Mouse (Mus musculus): Measurements from ENCODE around the gene Gdf3. TPM values are rescaled to one million over a fixed set of nuclear protein-coding genes. Genes with fewer than 3 reads are reported as not detected.

The Gdf3 gene
- polyA plus RNA-seq, 1 experiment from 2014 or later = 0.13 TPM

DNA sequence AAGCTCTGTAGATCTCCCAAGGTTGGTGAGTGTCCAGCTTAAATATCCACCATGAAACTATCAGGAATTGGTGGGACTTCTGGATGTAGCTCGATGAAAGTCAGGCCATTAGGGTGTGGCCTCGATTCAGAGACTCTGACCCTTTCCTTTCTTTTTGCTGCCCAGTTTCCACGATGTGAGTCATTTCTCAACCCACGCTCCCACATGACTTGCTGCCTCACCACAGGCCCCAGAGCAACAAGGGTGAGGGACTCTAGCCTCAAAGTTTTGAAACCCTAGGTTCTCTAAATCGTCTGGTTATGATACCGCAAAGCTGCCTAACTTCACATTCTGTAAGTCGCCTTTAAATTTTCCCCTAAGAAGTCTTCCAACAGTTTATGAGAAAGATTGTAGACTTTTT is 25.4 kb upstream of the Gdf3 start:
- no peaks in the 10 kb centered on the region for H3K36me3 ChIP-seq (ENCODE audit: control insufficient read depth, insufficient read depth, low read length)
- no peaks in the 10 kb centered on the region for H3K9me3 ChIP-seq (ENCODE audit: control insufficient read depth, low read length)
- DNase-seq (no peak), ATAC-seq (ENCODE audit: low FRiP score, low TSS enrichment) (no peak)
- no peak overlapping the region for H3K9ac ChIP-seq (replicated peaks; ENCODE audit: low read length)
- no peak overlapping the region for H3K4me3 ChIP-seq (replicated peaks; ENCODE audit: low read depth, low read length)
- WGBS = 91% methylated on average over 7 of the region's 7 CpGs
- H3K4me1 ChIP-seq (ENCODE audit: control insufficient read depth, insufficient read depth, low read length) = no peaks in the 10 kb centered on the region
- no peak overlapping the region for H3K4me2 ChIP-seq (ENCODE audit: low read length)
- H3K27me3 ChIP-seq (ENCODE audit: control insufficient read depth, insufficient read depth, low read length) = no peaks in the 10 kb centered on the region
- no peak overlapping the region for H3K27ac ChIP-seq (replicated peaks; ENCODE audit: low read depth, low read length)

DNA sequence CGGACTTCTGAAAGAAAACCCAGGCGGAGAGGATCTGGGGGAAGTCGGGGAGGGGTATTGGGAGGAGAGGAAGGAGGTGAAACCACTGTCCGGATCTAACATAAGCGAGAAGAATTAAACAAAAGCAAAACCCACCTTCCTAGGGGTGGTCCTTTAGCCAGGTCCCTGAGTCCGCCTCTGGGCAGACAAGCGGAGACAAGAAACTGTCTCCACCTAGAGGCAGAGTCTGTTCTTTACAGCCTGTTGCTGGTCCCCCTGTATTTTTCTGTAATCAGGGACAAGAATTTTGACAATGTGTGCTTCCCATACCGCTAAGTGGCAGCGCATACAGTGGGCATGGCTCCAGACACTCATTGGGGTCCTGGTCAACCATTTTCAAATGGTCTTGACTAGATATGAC is 23.5 kb upstream of the Gdf3 start:
- Histone ChIP-seq H3K9ac (replicated peaks; ENCODE audit: low read length) (no peak overlapping the region), H3K4me1 (ENCODE audit: control insufficient read depth, insufficient read depth, low read length) (no peaks in the 10 kb centered on the region), H3K4me2 (ENCODE audit: low read length) (no peak overlapping the region), H3K27me3 (ENCODE audit: control insufficient read depth, insufficient read depth, low read length) (no peaks in the 10 kb centered on the region), H3K36me3 (ENCODE audit: control insufficient read depth, insufficient read depth, low read length) (no peaks in the 10 kb centered on the region), H3K9me3 (ENCODE audit: control insufficient read depth, low read length) (no peaks in the 10 kb centered on the region), H3K27ac (replicated peaks; ENCODE audit: low read depth, low read length) (no peak overlapping the region), H3K4me3 (replicated peaks; ENCODE audit: low read depth, low read length) (no peak overlapping the region)
- 64% methylated on average over 9 of the region's 9 CpGs for WGBS
- ATAC-seq (ENCODE audit: low FRiP score, low TSS enrichment) = no peak
- DNase-seq = no peak

DNA sequence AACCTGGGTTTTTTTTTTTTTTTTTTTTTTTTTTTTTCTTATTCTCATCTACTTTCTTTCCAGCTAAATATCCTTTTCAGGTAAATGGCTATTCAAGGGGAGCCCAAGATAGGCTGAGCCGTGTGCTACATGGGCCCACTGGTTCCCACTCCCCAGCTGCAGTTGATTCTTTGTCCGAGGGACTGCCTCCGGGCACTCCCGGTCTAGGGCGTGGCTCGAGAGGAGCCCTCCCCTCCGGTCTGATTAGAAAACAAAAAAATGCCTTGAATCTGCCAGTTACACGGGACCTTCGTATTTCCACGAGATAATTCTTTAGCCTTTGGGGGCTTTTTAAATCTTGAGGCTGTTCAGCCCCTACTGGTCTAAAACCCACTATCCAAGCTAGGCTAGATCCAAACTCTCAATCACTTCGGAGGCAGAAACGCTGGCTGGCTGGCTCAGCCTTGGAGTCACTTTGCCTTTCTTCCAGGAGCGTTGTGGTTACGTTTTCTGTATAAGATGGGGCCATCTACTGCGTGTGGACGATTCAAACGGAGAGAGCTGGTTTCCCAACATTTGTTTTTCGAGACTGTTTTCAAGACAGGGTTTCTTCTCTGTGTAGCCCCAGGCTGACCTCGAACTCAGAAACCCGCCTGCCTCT is 17.7 kb upstream of the Gdf3 start:
- 0 out of 2 replicates have a peak overlapping the region, but pooled peaks have one; percentile 11 for H3K4me2 ChIP-seq (ENCODE audit: low read length)
- DNase-seq (no peak), ATAC-seq (ENCODE audit: low FRiP score, low TSS enrichment) (no peak)
- no peaks in the 10 kb centered on the region for H3K9me3 ChIP-seq (ENCODE audit: control insufficient read depth, low read length)
- H3K36me3 ChIP-seq (ENCODE audit: control insufficient read depth, insufficient read depth, low read length) = no peaks in the 10 kb centered on the region
- 53% methylated on average over 20 of the region's 20 CpGs for WGBS
- no peaks in the 10 kb centered on the region for H3K4me1 ChIP-seq (ENCODE audit: control insufficient read depth, insufficient read depth, low read length)
- H3K4me3 ChIP-seq (replicated peaks; ENCODE audit: low read depth, low read length) = no peak overlapping the region
- no peaks in the 10 kb centered on the region for H3K27me3 ChIP-seq (ENCODE audit: control insufficient read depth, insufficient read depth, low read length)
- no peak overlapping the region for H3K27ac ChIP-seq (replicated peaks; ENCODE audit: low read depth, low read length)
- H3K9ac ChIP-seq (replicated peaks; ENCODE audit: low read length) = no peak overlapping the region

DNA sequence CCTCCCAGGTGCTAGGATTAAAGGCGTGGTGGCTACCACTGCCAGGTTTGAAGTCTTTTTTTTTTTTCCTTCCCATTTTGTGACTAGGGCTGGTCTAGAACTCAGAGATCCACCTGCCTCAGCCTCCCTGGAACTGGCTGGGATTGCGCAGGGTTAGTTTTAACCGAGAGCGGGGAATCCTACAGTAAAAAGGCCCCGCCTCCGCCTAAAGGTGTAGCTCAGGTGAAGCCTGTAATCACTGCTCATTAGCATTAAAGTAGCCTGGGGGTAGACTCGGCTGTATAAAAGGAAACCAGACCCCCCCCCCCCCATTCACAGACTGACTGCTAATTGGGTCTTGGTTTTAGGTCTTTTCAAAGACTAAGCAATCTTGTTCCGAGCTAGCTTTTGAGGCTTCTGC is 16.2 kb upstream of the Gdf3 start, which contains the start of gene Dppa3:
Dppa3 (plus strand) TSS at position 301 of the 400 bp plus-strand sequence.
- no peaks in the 10 kb centered on the region for H3K4me1 ChIP-seq (ENCODE audit: control insufficient read depth, insufficient read depth, low read length)
- no peak within 1 kb of the TSS for H3K4me2 ChIP-seq (ENCODE audit: low read length)
- WGBS = 95% methylated on average over 8 of the region's 8 CpGs
- H3K27ac ChIP-seq (replicated peaks; ENCODE audit: low read depth, low read length) = no peak within 1 kb of the TSS
- no peak within 1 kb of the TSS for H3K4me3 ChIP-seq (replicated peaks; ENCODE audit: low read depth, low read length)
- DNase-seq = no peak
- no peaks in the 10 kb centered on the region for H3K27me3 ChIP-seq (ENCODE audit: control insufficient read depth, insufficient read depth, low read length)
- H3K36me3 ChIP-seq (ENCODE audit: control insufficient read depth, insufficient read depth, low read length) = no peaks in the 10 kb centered on the region
- no peaks in the 10 kb centered on the region for H3K9me3 ChIP-seq (ENCODE audit: control insufficient read depth, low read length)
- ATAC-seq (ENCODE audit: low FRiP score, low TSS enrichment) = no peak
- H3K9ac ChIP-seq (replicated peaks; ENCODE audit: low read length) = no peak within 1 kb of the TSS

DNA sequence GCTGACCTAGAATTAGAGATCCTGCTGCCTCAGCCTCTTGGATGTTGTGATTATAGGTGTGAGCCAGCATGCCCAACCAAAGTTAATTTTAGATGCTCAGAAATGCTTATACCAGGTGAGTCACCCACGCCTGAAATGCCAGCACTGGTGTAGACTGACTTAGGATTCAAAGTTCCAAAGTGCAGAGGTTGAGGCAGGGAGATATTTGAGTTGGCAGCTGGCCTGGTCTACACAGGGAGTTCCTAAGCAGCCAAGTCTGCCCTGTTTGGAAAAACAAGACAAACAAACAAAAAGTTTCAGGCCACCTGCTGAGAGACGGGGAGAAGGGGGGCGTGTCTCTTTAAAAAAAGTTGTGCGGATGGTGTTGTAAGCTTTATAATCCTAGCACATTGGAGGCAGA is 15.3 kb upstream of the Gdf3 start:
- no peaks in the 10 kb centered on the region for H3K4me1 ChIP-seq (ENCODE audit: control insufficient read depth, insufficient read depth, low read length)
- no peak overlapping the region for H3K27ac ChIP-seq (replicated peaks; ENCODE audit: low read depth, low read length)
- DNase-seq = no peak
- no peak overlapping the region for H3K9ac ChIP-seq (replicated peaks; ENCODE audit: low read length)
- H3K36me3 ChIP-seq (ENCODE audit: control insufficient read depth, insufficient read depth, low read length) = no peaks in the 10 kb centered on the region
- WGBS = 88% methylated on average over 4 of the region's 4 CpGs
- H3K4me3 ChIP-seq (replicated peaks; ENCODE audit: low read depth, low read length) = no peak overlapping the region
- no peak overlapping the region for H3K4me2 ChIP-seq (ENCODE audit: low read length)
- ATAC-seq (ENCODE audit: low FRiP score, low TSS enrichment) = no peak
- no peaks in the 10 kb centered on the region for H3K27me3 ChIP-seq (ENCODE audit: control insufficient read depth, insufficient read depth, low read length)
- no peaks in the 10 kb centered on the region for H3K9me3 ChIP-seq (ENCODE audit: control insufficient read depth, low read length)

DNA sequence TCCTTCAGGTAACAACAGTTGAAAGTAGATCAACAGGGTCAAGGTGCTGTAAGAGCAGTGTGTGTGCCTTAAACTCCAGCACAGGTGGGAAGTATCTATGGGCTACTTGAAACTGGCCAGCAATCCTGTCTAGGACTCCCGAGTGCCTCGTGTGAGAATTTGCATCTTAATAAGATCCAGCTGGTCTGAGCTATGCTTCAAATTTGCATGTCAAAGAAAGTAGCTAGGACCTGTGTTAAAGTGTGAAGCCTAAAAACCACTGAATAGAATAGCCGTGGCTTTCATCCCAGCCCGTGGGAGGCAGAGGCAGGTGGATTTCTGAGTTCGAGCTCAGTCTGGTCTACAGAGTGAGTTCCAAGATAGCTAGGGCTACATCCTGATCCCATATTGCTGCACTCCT is 14.6 kb upstream of the Gdf3 start:
- H3K4me1 ChIP-seq (ENCODE audit: control insufficient read depth, insufficient read depth, low read length) = no peaks in the 10 kb centered on the region
- no peak overlapping the region for H3K27ac ChIP-seq (replicated peaks; ENCODE audit: low read depth, low read length)
- H3K9ac ChIP-seq (replicated peaks; ENCODE audit: low read length) = no peak overlapping the region
- H3K4me2 ChIP-seq (ENCODE audit: low read length) = no peak overlapping the region
- H3K9me3 ChIP-seq (ENCODE audit: control insufficient read depth, low read length) = no peaks in the 10 kb centered on the region
- no peaks in the 10 kb centered on the region for H3K27me3 ChIP-seq (ENCODE audit: control insufficient read depth, insufficient read depth, low read length)
- no peak overlapping the region for H3K4me3 ChIP-seq (replicated peaks; ENCODE audit: low read depth, low read length)
- DNase-seq = no peak
- no peaks in the 10 kb centered on the region for H3K36me3 ChIP-seq (ENCODE audit: control insufficient read depth, insufficient read depth, low read length)
- ATAC-seq (ENCODE audit: low FRiP score, low TSS enrichment) = no peak
- WGBS = 29% methylated on average over 5 of the region's 5 CpGs

DNA sequence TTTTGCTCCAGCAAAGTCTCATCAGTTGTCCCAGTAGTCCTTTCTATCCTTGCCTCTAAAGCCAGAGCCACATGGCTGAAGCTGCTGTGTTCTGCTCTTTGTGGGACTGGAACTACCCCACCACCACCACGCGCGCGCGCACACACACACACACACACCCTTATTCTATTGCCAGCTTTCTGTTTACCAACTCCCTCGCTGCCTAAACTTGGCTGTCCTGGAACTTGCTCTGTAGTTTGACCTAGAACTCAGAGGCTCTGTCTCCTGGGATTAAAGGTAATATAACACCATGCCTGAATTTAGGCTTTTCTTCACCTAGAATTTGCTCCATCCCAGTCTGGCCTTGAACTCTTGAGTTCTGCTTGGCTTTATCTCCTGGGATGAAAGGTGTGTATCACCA is 11.2 kb upstream of the Gdf3 start:
- no peaks in the 10 kb centered on the region for H3K9me3 ChIP-seq (ENCODE audit: control insufficient read depth, low read length)
- H3K4me3 ChIP-seq (replicated peaks; ENCODE audit: low read depth, low read length) = no peak overlapping the region
- no peak for DNase-seq
- no peak overlapping the region for H3K9ac ChIP-seq (replicated peaks; ENCODE audit: low read length)
- no peaks in the 10 kb centered on the region for H3K4me1 ChIP-seq (ENCODE audit: control insufficient read depth, insufficient read depth, low read length)
- H3K36me3 ChIP-seq (ENCODE audit: control insufficient read depth, insufficient read depth, low read length) = no peaks in the 10 kb centered on the region
- no peak overlapping the region for H3K4me2 ChIP-seq (ENCODE audit: low read length)
- H3K27ac ChIP-seq (replicated peaks; ENCODE audit: low read depth, low read length) = no peak overlapping the region
- no peaks in the 10 kb centered on the region for H3K27me3 ChIP-seq (ENCODE audit: control insufficient read depth, insufficient read depth, low read length)
- WGBS = 96% methylated on average over 6 of the region's 6 CpGs
- ATAC-seq (ENCODE audit: low FRiP score, low TSS enrichment) = no peak

DNA sequence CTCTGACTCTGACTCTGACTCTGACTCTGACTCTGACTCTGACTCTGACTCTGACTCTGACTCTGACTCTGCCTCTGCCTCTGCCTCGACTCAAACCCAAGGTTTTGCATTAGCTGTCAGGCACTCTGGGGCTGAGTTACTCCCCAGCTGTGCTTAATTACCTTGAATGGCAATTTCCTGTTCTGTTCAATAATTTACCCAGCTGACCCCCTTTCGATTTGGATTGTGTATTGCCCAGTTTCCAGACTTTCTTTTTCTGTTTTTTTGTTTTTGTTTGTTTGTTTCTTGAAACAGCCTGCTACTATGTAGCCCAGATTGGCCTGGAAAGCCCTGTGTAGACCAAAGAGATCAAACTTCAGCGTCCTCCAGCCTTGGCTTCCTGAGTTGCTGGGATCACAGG is 6.1 kb upstream of the Gdf3 start:
- no peaks in the 10 kb centered on the region for H3K27me3 ChIP-seq (ENCODE audit: control insufficient read depth, insufficient read depth, low read length)
- H3K9ac ChIP-seq (replicated peaks; ENCODE audit: low read length) = no peak overlapping the region
- no peaks in the 10 kb centered on the region for H3K9me3 ChIP-seq (ENCODE audit: control insufficient read depth, low read length)
- no peak overlapping the region for H3K27ac ChIP-seq (replicated peaks; ENCODE audit: low read depth, low read length)
- H3K36me3 ChIP-seq (ENCODE audit: control insufficient read depth, insufficient read depth, low read length) = no peaks in the 10 kb centered on the region
- DNase-seq = no peak
- whole genome bisulfite sequencing = 79% methylated on average over 3 of the region's 3 CpGs
- ATAC-seq (ENCODE audit: low FRiP score, low TSS enrichment) = no peak
- no peak overlapping the region for H3K4me3 ChIP-seq (replicated peaks; ENCODE audit: low read depth, low read length)
- H3K4me2 ChIP-seq (ENCODE audit: low read length) = no peak overlapping the region
- no peaks in the 10 kb centered on the region for H3K4me1 ChIP-seq (ENCODE audit: control insufficient read depth, insufficient read depth, low read length)

DNA sequence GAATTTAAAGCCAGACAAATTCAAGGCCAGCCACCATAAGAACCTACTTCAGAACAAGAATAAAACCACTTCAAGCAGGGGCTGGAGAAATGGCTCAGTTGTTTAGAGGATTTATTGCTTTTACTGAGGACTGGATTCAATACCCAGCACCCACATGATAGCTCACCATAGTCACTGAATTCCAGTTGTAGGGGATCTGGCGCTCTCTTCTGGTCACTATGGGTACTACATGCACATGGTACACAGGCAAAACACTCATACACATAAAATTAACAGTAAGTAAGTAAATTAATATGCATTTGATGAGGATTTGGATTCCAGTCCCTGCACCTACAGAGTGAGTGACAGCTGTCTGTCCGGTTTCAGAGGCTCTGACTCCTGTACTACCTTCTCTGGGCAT is 4.2 kb upstream of the Gdf3 start:
- H3K4me1 ChIP-seq (ENCODE audit: control insufficient read depth, insufficient read depth, low read length) = no peaks in the 10 kb centered on the region
- H3K4me2 ChIP-seq (ENCODE audit: low read length) = no peak overlapping the region
- H3K36me3 ChIP-seq (ENCODE audit: control insufficient read depth, insufficient read depth, low read length) = no peaks in the 10 kb centered on the region
- DNase-seq (no peak), ATAC-seq (ENCODE audit: low FRiP score, low TSS enrichment) (no peak)
- no peaks in the 10 kb centered on the region for H3K9me3 ChIP-seq (ENCODE audit: control insufficient read depth, low read length)
- no peaks in the 10 kb centered on the region for H3K27me3 ChIP-seq (ENCODE audit: control insufficient read depth, insufficient read depth, low read length)
- no peak overlapping the region for H3K4me3 ChIP-seq (replicated peaks; ENCODE audit: low read depth, low read length)
- H3K9ac ChIP-seq (replicated peaks; ENCODE audit: low read length) = no peak overlapping the region
- H3K27ac ChIP-seq (replicated peaks; ENCODE audit: low read depth, low read length) = no peak overlapping the region
- WGBS = 56% methylated on average over 2 of the region's 2 CpGs

Measured in midbrain, embryonic 14.5 days (tissue).